Mouse (Mus musculus): Measurements from ENCODE around the gene Krt76. TPM values are rescaled to one million over a fixed set of nuclear protein-coding genes. Genes with fewer than 3 reads are reported as not detected.

The Krt76 gene
- polyA plus RNA-seq, 1 experiment from 2014 or later: not detected

GRCm38 (mm10) chr15:101873231-101873630, 19.5 kb downstream of the Krt76 start:
- Histone ChIP-seq H3K36me3 (ENCODE audit: control insufficient read depth, insufficient read depth, low read length) (no peaks in the 10 kb centered on the region), H3K4me3 (ENCODE audit: low read depth, low read length) (no peak overlapping the region), H3K4me1 (ENCODE audit: control insufficient read depth, insufficient read depth, low read length) (no peaks in the 10 kb centered on the region), H3K9ac (replicated peaks; ENCODE audit: low read depth, low read length) (no peak overlapping the region), H3K4me2 (ENCODE audit: low read depth, low read length) (no peak overlapping the region), H3K9me3 (ENCODE audit: control insufficient read depth, low read length) (no peaks in the 10 kb centered on the region), H3K27ac (ENCODE audit: low read depth, low read length) (no peak overlapping the region), H3K27me3 (ENCODE audit: control insufficient read depth, insufficient read depth, low read length) (no peaks in the 10 kb centered on the region)
- 45% methylated on average over 4 of the region's 4 CpGs for WGBS
- ATAC-seq (ENCODE audit: low read depth): no peak

GRCm38 (mm10) chr15:101869431-101869830, 23.3 kb downstream of the Krt76 start, which contains the start of gene Krt77:
Krt77 (minus strand) TSS chr15:101869705.
- H3K4me1 ChIP-seq (ENCODE audit: control insufficient read depth, insufficient read depth, low read length): no peaks in the 10 kb centered on the region
- no peak within 1 kb of the TSS for H3K27ac ChIP-seq (ENCODE audit: low read depth, low read length)
- H3K9me3 ChIP-seq (ENCODE audit: control insufficient read depth, low read length): no peaks in the 10 kb centered on the region
- H3K4me2 ChIP-seq (ENCODE audit: low read depth, low read length): no peak within 1 kb of the TSS
- no peaks in the 10 kb centered on the region for H3K27me3 ChIP-seq (ENCODE audit: control insufficient read depth, insufficient read depth, low read length)
- no peak within 1 kb of the TSS for H3K9ac ChIP-seq (replicated peaks; ENCODE audit: low read depth, low read length)
- no peak within 1 kb of the TSS for H3K4me3 ChIP-seq (ENCODE audit: low read depth, low read length)
- ATAC-seq (ENCODE audit: low read depth): no peak
- H3K36me3 ChIP-seq (ENCODE audit: control insufficient read depth, insufficient read depth, low read length): no peaks in the 10 kb centered on the region
- WGBS: 40% methylated on average over 6 of the region's 6 CpGs

- Histone ChIP-seq H3K4me1 (ENCODE audit: control insufficient read depth, insufficient read depth, low read length) (no peaks in the 10 kb centered on the region), H3K9me3 (ENCODE audit: control insufficient read depth, low read length) (no peaks in the 10 kb centered on the region), H3K4me3 (ENCODE audit: low read depth, low read length) (no peak overlapping the region), H3K27ac (ENCODE audit: low read depth, low read length) (no peak overlapping the region), H3K27me3 (ENCODE audit: control insufficient read depth, insufficient read depth, low read length) (no peaks in the 10 kb centered on the region), H3K36me3 (ENCODE audit: control insufficient read depth, insufficient read depth, low read length) (no peaks in the 10 kb centered on the region), H3K9ac (replicated peaks; ENCODE audit: low read depth, low read length) (no peak overlapping the region), H3K4me2 (ENCODE audit: low read depth, low read length) (no peak overlapping the region)
- 89% methylated on average over 7 of the region's 7 CpGs for WGBS
- ATAC-seq (ENCODE audit: low read depth): no peak
These were observed 26.0 kb downstream of the Krt76 start for GRCm38 (mm10) chr15:101866754-101867153.

GRCm38 (mm10) chr15:101860421-101861130, 32.1 kb downstream of the Krt76 start:
- WGBS: 56% methylated on average over 13 of the region's 13 CpGs
- no peaks in the 10 kb centered on the region for H3K9me3 ChIP-seq (ENCODE audit: control insufficient read depth, low read length)
- no peak for ATAC-seq (ENCODE audit: low read depth)
- no peak overlapping the region for H3K9ac ChIP-seq (replicated peaks; ENCODE audit: low read depth, low read length)
- no peak overlapping the region for H3K4me3 ChIP-seq (ENCODE audit: low read depth, low read length)
- H3K4me1 ChIP-seq (ENCODE audit: control insufficient read depth, insufficient read depth, low read length): no peaks in the 10 kb centered on the region; the same call in 1 of the 2 replicates
- H3K27me3 ChIP-seq (ENCODE audit: control insufficient read depth, insufficient read depth, low read length): 0 out of 2 replicates have a peak, but pooled peaks cover 9% of the 10 kb centered on the region
- no peak overlapping the region for H3K27ac ChIP-seq (ENCODE audit: low read depth, low read length)
- no peak overlapping the region for H3K4me2 ChIP-seq (ENCODE audit: low read depth, low read length)
- H3K36me3 ChIP-seq (ENCODE audit: control insufficient read depth, insufficient read depth, low read length): no peaks in the 10 kb centered on the region

GRCm38 (mm10) chr15:101859735-101860170, 33.0 kb downstream of the Krt76 start:
- peak overlapping the region; percentile 54; the same call in 1 of the 2 replicates for H3K9ac ChIP-seq (replicated peaks; ENCODE audit: low read depth, low read length)
- no peaks in the 10 kb centered on the region for H3K36me3 ChIP-seq (ENCODE audit: control insufficient read depth, insufficient read depth, low read length)
- no peak overlapping the region for H3K27ac ChIP-seq (ENCODE audit: low read depth, low read length)
- peak overlapping the region; percentile 38 for H3K4me3 ChIP-seq (ENCODE audit: low read depth, low read length)
- H3K4me1 ChIP-seq (ENCODE audit: control insufficient read depth, insufficient read depth, low read length): no peaks in the 10 kb centered on the region; the same call in 1 of the 2 replicates
- peak; percentile 34; the same call in 1 of the 2 replicates for ATAC-seq (ENCODE audit: low read depth)
- WGBS: under 1% methylated on average over 31 of the region's 33 CpGs
- H3K9me3 ChIP-seq (ENCODE audit: control insufficient read depth, low read length): no peaks in the 10 kb centered on the region
- H3K27me3 ChIP-seq (ENCODE audit: control insufficient read depth, insufficient read depth, low read length): 0 out of 2 replicates have a peak, but pooled peaks cover 9% of the 10 kb centered on the region
- H3K4me2 ChIP-seq (ENCODE audit: low read depth, low read length): peak overlapping the region; percentile 79

- Histone ChIP-seq H3K9me3 (ENCODE audit: control insufficient read depth, low read length) (no peaks in the 10 kb centered on the region), H3K27me3 (ENCODE audit: control insufficient read depth, insufficient read depth, low read length) (0 out of 2 replicates have a peak, but pooled peaks cover 9% of the 10 kb centered on the region), H3K4me3 (ENCODE audit: low read depth, low read length) (no peak overlapping the region), H3K4me1 (ENCODE audit: control insufficient read depth, insufficient read depth, low read length) (no peaks in the 10 kb centered on the region; the same call in 1 of the 2 replicates), H3K27ac (ENCODE audit: low read depth, low read length) (no peak overlapping the region), H3K9ac (replicated peaks; ENCODE audit: low read depth, low read length) (no peak overlapping the region), H3K36me3 (ENCODE audit: control insufficient read depth, insufficient read depth, low read length) (no peaks in the 10 kb centered on the region), H3K4me2 (ENCODE audit: low read depth, low read length) (peak overlapping the region; percentile 79; the same call in 1 of the 2 replicates)
- no peak for ATAC-seq (ENCODE audit: low read depth)
- WGBS: 4% methylated on average over 11 of the region's 11 CpGs
These were observed 33.9 kb downstream of the Krt76 start for GRCm38 (mm10) chr15:101858673-101859425.

- Histone ChIP-seq H3K27me3 (ENCODE audit: control insufficient read depth, insufficient read depth, low read length) (0 out of 2 replicates have a peak, but pooled peaks cover 9% of the 10 kb centered on the region), H3K4me1 (ENCODE audit: control insufficient read depth, insufficient read depth, low read length) (no peaks in the 10 kb centered on the region; the same call in 1 of the 2 replicates), H3K9me3 (ENCODE audit: control insufficient read depth, low read length) (no peaks in the 10 kb centered on the region), H3K4me2 (ENCODE audit: low read depth, low read length) (no peak overlapping the region), H3K9ac (replicated peaks; ENCODE audit: low read depth, low read length) (no peak overlapping the region), H3K36me3 (ENCODE audit: control insufficient read depth, insufficient read depth, low read length) (no peaks in the 10 kb centered on the region), H3K27ac (ENCODE audit: low read depth, low read length) (no peak overlapping the region), H3K4me3 (ENCODE audit: low read depth, low read length) (no peak overlapping the region)
- ATAC-seq (ENCODE audit: low read depth): no peak
- WGBS: 35% methylated on average over 5 of the region's 5 CpGs
These were observed 36.0 kb downstream of the Krt76 start for GRCm38 (mm10) chr15:101856696-101857095.

- ATAC-seq (ENCODE audit: low read depth): no peak
- H3K9me3 ChIP-seq (ENCODE audit: control insufficient read depth, low read length): no peaks in the 10 kb centered on the region
- 51% methylated on average over 3 of the region's 3 CpGs for WGBS
These were observed 37.0 kb downstream of the Krt76 start for GRCm38 (mm10) chr15:101855732-101856131.

More at GRCm38 (mm10) chr15:101855732-101856131, 37.0 kb downstream of the Krt76 start:
- Histone ChIP-seq H3K4me2 (ENCODE audit: low read depth, low read length) (no peak overlapping the region), H3K27me3 (ENCODE audit: control insufficient read depth, insufficient read depth, low read length) (0 out of 2 replicates have a peak, but pooled peaks cover 9% of the 10 kb centered on the region), H3K4me1 (ENCODE audit: control insufficient read depth, insufficient read depth, low read length) (no peaks in the 10 kb centered on the region; the same call in 1 of the 2 replicates), H3K9ac (replicated peaks; ENCODE audit: low read depth, low read length) (no peak overlapping the region), H3K36me3 (ENCODE audit: control insufficient read depth, insufficient read depth, low read length) (no peaks in the 10 kb centered on the region), H3K4me3 (ENCODE audit: low read depth, low read length) (no peak overlapping the region), H3K27ac (ENCODE audit: low read depth, low read length) (no peak overlapping the region)

Data from neural tube, embryonic 14.5 days (tissue).